Comparison of ENCODE assay signal across 11 mouse cellular contexts in genomic region chr16:91620991-91621390, GRCm38 (mm10).
"Had no signal": no experiment of that assay in that cellular context is flagged by ENCODE, and none has a peak within 500 bp of the region (broad histone marks: within the 10 kb centered on the region; RNA-seq: fewer than 3 reads in every experiment).

No protein-coding gene starts in this region.

- H3K9me3 ChIP-seq: limb, embryonic 10.5 days; liver, embryonic 15.5 days; midbrain, embryonic 10.5 days; neural tube, embryonic 15.5 days had no signal

- H3K4me1 ChIP-seq: limb, embryonic 10.5 days had no signal

- H3K9ac ChIP-seq: liver, embryonic 15.5 days; neural tube, embryonic 15.5 days had no signal

- DNase-seq: kidney, adult 11 months; midbrain, embryonic 14.5 days; thymus, adult 18-20 months; thymus, postnatal 25 days had no signal

- H3K4me3 ChIP-seq: left cerebral cortex, adult 2 months; limb, embryonic 10.5 days; liver, embryonic 15.5 days; midbrain, embryonic 10.5 days; myocyte; neural tube, embryonic 15.5 days had no signal

- H3K27ac ChIP-seq: left cerebral cortex, adult 2 months; limb, embryonic 10.5 days; liver, embryonic 15.5 days; midbrain, embryonic 10.5 days; neural tube, embryonic 15.5 days had no signal

- H3K4me2 ChIP-seq: liver, embryonic 11.5 days; liver, embryonic 15.5 days; neural tube, embryonic 15.5 days had no signal

- H3K27me3 ChIP-seq: neural tube, embryonic 15.5 days had no signal
